Mouse (Mus musculus) 3134 (cell line): Measurements from ENCODE around the gene Syk.

Experiments
- DNase-seq: peaks from one replicate; pipeline ENCODE4 v3.0.0-alpha.2; 2011; ENCODE audit warnings: low spot score; ENCODE audit not compliant: insufficient read length; ENCODE audit errors: extremely low read depth

Syk gene

GRCm38 (mm10) chr13:52692311-52692710 is 109.3 kb downstream of the Syk start:
- no peak for DNase-seq

GRCm38 (mm10) chr13:52694857-52695256 is 111.9 kb downstream of the Syk start:
- DNase-seq, result no peak
